Mouse (Mus musculus) neural tube, embryonic 10.5 days (tissue): ENCODE results near the gene Aars.
"Not testable (repeated sequence)": the region's sequence is repeated elsewhere in the genome, so short reads cannot be mapped to it uniquely, and the experiment has no call there.

Experiments
- DNase-seq: peaks from one replicate; pipeline ENCODE4 v3.0.0-alpha.2; 2017; ENCODE audit warnings: low spot score; ENCODE audit errors: extremely low spot score

Aars gene

DNA sequence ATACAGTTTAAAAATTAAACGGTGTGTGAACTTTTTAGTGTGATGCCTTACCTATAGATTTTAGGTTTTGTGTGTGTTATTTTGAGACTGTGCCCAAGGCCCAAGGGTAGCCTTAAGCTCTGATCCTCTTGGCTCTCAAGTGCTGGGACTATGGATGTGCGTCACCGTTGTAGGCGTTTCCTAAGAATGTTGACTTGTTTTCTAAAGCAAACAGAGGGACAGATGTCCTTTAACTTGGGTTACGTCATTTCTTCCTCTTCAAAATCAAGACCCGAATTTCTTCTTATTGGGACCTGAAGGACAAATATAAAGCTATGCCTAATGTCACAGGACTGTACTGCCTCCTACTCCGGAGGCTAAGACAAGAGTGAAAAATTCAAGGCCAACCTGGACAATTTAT, at the start of gene Aars:
Gene Aars (plus strand): TSS at position 229 of the 400 bp plus-strand sequence.
- DNase-seq: no peak

- DNase-seq: no peak
These were observed 44.9 kb upstream of the Aars start for GRCm38 (mm10) chr8:110987805-110988744.

- DNase-seq: no peak
These were observed 42.9 kb upstream of the Aars start for GRCm38 (mm10) chr8:110990017-110990416.

DNA sequence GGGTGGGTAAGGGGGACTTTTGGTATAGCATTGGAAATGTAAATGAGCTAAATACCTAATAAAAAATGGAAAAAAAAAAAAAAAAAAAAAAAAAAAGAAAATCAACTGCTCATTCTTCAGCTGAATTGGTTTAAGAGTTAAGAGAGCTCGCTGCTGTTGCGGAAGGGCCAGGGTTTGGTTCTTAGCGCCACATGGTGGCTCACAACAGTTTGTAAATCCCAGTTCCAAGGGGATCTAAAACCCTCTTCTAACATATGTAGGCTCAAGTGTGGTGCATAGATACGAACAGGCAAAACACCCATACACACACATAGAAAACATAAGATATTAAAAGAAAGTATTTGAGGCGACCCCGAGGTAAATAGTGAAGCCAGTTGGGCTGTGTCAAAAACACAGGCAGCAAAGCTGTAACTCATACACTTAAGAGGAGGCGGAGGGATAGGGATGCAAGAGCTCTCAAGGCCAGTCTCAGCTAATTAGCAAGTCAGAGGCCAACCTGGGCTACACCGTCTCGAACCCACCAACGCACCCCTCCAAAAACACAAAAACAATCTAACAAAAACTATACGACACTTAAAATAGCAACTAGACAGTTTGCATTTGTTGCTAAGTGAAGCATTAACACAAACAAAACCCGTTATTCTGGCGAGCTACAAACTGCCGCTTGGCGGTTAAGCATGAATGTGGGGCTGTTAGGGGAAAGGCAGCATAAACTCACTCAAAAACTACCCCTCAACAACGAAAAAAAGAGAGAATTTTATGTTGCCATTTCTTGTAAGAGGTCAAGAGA, 36.1 kb upstream of the Aars start:
- no peak for DNase-seq

DNA sequence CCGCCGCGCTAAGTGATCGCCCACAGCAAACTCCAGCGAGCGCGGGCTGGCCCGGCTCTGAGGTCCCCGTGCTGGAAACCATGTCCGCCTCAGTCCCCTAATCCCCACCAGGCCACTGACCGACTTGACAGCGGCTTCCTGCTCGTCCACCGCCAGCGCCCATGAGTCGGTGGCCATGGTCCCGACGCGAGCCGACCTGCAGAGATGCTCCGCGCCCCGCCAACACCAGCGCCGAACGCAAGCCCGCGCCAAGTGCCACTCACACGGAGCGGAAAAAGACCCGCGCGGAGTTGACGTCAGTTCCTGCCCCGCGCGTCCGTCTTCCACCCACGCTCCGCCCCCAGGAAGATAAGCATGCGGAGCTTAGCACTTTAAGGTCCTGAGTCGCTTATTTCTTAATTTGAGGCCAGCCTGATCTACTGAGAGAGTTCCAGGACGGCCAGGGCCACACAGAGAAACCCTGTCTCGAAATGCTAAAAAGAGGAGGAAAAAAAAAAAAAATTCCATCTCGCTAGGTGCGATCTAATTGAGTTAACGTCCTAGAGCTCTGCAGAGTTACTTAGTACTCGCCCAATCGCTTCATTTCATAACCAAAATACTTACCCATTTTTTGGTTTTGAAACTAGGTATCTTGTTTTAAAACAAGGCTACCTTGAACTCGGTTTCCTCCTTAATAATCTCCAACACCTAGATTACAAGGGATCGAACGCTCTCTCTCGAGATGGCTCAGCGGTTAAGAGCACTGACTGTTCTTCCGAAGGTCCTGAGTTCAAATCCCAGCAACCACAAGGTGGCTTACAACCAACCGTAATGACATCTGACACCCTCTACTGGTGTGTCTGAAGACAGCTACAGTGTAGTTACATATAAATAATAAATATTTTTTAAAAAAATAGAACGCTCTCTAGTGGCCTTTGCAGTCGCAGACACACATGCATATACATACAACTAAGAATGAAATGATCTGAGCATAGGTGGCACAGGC, 35.1 kb upstream of the Aars start, which contains the start of gene Ddx19a:
Gene Ddx19a (minus strand): TSS at position 254 of the 985 bp plus-strand sequence.
- peak; percentile 84 for DNase-seq

DNA sequence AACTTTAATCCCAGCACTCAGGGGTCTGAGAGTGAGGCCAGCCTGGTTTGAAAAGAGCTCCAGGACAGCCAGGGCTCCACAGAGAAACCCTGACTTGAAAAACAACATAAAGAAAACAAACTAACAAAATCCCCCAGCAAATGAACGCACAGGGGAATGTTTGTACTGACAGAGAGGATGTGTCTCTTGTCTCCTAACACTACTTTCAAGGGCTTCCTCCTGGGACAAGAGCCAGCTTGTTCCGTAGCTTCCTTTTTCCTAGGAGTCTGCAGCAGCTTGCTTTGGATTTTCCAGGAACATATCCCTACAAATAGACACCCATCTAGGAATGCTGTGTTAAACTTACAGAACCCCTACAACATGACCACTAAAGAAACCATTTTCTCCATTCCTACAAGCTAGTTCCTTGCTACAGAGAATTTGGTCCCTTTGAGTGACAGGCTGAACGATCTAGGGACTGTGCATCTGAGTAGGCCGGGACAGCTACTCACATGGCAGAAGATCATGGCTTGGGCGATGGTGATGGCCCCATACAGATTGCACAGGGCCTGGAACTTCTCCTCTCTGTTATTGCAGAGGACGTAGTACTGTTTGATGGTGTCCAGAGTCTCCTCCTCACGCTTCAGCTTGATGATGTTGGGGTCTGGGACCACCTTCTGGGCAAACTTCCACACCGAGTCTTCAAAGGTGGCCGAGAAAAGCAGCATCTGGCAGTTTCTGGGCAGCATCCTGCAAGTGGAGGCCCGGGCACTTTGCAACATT, 22.5 kb upstream of the Aars start:
- not testable (repeated sequence) for DNase-seq

GRCm38 (mm10) chr8:111026609-111027008, 6.3 kb upstream of the Aars start:
- DNase-seq: not testable (repeated sequence)

GRCm38 (mm10) chr8:111027391-111027937, 5.5 kb upstream of the Aars start:
- DNase-seq: peak; percentile 80

GRCm38 (mm10) chr8:111029589-111029988, 3.4 kb upstream of the Aars start:
- DNase-seq: no peak

DNA sequence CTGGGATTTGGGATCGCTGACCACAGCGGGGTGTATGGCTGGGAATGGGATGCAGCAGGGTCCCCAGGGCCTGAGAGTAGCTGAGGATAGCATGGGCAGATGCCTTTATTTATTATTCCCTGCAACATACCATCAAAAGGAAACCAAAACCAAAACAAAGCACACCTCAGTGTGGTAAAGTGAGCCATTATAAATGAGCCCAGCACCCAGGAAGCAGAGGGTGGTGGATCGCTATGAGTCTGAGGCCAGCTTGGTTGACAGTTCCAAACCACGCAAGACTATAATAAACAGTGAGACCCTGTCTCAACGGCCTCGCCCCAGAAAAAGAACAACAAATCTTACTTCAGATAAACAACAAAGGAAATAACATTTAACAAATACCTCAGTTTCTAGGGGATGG, 2.9 kb upstream of the Aars start:
- DNase-seq: no peak

DNA sequence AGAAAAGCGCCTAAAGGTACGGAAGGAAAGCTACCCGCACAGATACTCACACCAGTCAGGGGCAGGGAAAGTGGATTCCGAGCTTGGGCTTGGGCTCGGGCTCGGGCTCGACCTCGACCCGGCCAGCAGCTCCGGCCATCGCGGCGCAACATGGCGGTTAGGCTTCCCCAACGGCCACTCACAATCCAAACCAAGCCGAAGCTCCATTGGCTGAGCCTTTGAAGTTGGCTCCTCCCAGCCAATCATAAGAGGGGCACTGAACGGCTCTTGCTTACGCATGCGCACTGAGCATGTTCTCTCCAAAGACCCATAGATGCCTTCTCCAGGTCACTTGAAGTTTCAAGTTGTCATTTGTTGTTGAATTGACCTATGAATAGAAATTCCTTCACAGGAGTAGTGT, 1.4 kb upstream of the Aars start, which contains the start of gene Ddx19b:
Gene Ddx19b (minus strand): TSS at position 180 of the 400 bp plus-strand sequence.
- no peak for DNase-seq

DNA sequence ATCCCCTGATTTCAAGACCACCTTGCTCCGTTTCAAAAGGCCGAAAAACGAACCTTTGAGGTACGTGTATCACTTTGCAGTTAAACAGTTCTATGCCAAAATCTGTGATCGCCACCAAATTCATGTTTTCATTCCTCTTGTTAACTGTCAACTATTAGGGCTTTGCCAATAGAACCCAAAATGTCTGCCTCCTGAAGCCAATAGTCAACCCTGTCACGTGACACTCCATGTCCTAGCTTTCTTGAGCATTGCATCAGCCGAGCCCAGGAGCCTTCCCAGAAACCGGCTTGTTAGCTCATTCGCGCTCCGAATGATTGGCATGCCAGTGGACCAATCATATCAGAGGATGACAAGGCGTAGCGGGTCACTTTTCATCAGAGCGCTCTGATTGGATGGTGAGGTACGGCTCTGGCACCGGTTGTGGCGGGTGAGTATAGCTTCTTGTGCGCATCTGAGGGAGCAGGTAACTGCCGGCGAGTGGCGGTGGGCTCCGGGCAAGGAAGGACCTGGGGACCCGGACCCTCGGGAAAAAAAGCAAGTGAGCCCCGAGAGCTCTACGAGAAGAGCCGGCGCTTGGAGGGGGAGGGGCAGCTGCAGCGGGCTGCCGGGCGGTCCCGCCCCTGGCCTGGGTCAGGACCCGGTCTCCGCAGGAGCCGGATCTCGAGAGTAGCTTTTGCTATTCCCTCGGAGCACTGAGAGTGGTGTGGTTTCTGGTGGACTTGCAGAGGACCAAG, 705 bp downstream of the Aars start:
- peak; percentile 95 for DNase-seq

GRCm38 (mm10) chr8:111034276-111034675, 1.3 kb downstream of the Aars start:
- DNase-seq: no peak

- no peak for DNase-seq
These were observed 3.6 kb downstream of the Aars start for GRCm38 (mm10) chr8:111036591-111036990.

GRCm38 (mm10) chr8:111042546-111042945, 9.6 kb downstream of the Aars start:
- no peak for DNase-seq

DNA sequence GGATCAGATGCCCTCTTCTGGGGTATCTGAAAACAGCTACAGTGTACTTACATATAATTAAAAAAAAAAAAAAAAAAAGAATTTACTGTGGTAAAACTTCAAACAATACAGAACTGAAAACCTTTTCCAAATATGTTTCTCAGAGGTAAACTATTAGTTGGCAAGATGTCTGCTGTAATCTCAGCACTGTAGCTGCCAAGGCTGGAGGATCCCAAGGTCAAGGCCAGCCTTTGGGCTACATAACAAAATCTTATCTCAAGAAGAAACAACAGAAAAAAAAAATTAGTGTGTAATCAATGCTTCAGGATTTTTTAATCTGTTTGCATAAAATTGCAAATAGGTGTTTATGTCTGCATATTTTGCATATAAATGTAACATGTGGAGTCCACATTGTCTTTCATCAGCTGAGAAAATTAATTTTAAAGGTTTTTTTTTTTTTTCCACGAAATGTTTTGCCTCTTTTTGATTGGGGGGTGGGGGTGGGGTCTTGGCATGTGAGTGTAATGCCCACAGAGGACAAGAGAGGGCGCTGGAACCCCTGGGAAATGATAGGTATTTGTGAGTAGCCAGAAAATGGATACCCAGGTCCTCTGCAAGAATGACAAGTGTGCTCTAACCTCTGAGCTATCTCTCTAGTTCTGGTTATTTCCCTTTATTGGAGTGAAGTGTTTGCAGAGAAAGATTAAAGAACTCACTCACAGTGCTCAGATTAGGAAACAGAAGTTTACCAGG, 11.2 kb downstream of the Aars start:
- no peak for DNase-seq

DNA sequence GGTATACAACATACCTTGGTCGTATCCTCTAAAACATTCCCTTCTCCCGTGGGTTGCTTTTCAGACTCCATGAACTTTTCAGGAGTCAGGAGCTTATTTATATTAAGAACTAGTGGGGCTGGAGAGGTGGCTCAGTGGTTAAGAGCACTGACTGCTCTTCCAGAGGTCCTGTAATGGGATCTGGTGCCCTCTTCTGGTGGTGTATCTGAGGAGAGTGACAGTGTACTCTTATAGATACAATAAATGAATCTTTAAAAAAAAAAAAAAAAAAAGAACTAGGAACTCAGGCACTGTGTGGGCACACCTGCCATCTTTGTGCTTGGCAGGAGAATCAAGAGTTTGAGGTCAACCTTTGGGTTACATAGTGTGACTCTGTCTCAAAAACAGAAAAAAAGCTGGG, 15.8 kb downstream of the Aars start:
- no peak for DNase-seq

- DNase-seq: no peak
These were observed 16.2 kb downstream of the Aars start for GRCm38 (mm10) chr8:111049106-111049505.
